Mouse (Mus musculus): ENCODE data around the gene Ano6.

The Ano6 gene

GRCm38 (mm10) chr15:95944299-95944698, 153.7 kb downstream of the Ano6 start:
- DNase-seq: no peak

- DNase-seq: no peak
Measured at GRCm38 (mm10) chr15:95945951-95946708, 155.5 kb downstream of the Ano6 start.

- DNase-seq: no peak
Measured at GRCm38 (mm10) chr15:95948411-95948810, 157.8 kb downstream of the Ano6 start.

GRCm38 (mm10) chr15:95949336-95949735, 158.7 kb downstream of the Ano6 start:
- no peak for DNase-seq

GRCm38 (mm10) chr15:95951497-95951896, 160.9 kb downstream of the Ano6 start:
- DNase-seq: no peak

- DNase-seq: no peak
Measured at GRCm38 (mm10) chr15:95956692-95957091, 166.0 kb downstream of the Ano6 start.

- no peak for DNase-seq
Measured at GRCm38 (mm10) chr15:95962411-95963123, 171.9 kb downstream of the Ano6 start.

GRCm38 (mm10) chr15:95963124-95963482, 172.5 kb downstream of the Ano6 start:
- no peak for DNase-seq

GRCm38 (mm10) chr15:95963533-95964250, 173.0 kb downstream of the Ano6 start:
- DNase-seq: no peak

- no peak for DNase-seq
Measured at GRCm38 (mm10) chr15:95964251-95964561, 173.6 kb downstream of the Ano6 start.

GRCm38 (mm10) chr15:95966979-95967378, 176.3 kb downstream of the Ano6 start:
- no peak for DNase-seq

GRCm38 (mm10) chr15:95967516-95968196, 177.0 kb downstream of the Ano6 start:
- no peak for DNase-seq

GRCm38 (mm10) chr15:95969596-95969995, 179.0 kb downstream of the Ano6 start:
- no peak for DNase-seq

- no peak for DNase-seq
Measured at GRCm38 (mm10) chr15:95970176-95970575, 179.5 kb downstream of the Ano6 start.

GRCm38 (mm10) chr15:95970691-95971090, 180.0 kb downstream of the Ano6 start:
- DNase-seq: no peak

- DNase-seq: no peak
Measured at GRCm38 (mm10) chr15:95971302-95971701, 180.7 kb downstream of the Ano6 start.

- no peak for DNase-seq
Measured at GRCm38 (mm10) chr15:95972156-95972555, 181.5 kb downstream of the Ano6 start.

- DNase-seq: no peak
Measured at GRCm38 (mm10) chr15:95972621-95973020, 182.0 kb downstream of the Ano6 start.

GRCm38 (mm10) chr15:95974021-95974597, 183.5 kb downstream of the Ano6 start:
- DNase-seq: no peak

- DNase-seq: no peak
Measured at GRCm38 (mm10) chr15:95976156-95976876, 185.7 kb downstream of the Ano6 start.

- DNase-seq: no peak
Measured at GRCm38 (mm10) chr15:95977169-95977938, 186.7 kb downstream of the Ano6 start.

GRCm38 (mm10) chr15:95977939-95978252, 187.3 kb downstream of the Ano6 start:
- DNase-seq: no peak
